Mouse (Mus musculus): ENCODE data around the gene Ccdc14.
"Not testable (repeated sequence)": the region's sequence is repeated elsewhere in the genome, so short reads cannot be mapped to it uniquely, and the experiment has no call there.

The Ccdc14 gene

GRCm38 (mm10) chr16:34690334-34691144 lies at the start of gene Ccdc14:
TSS of gene Ccdc14 (plus strand) at chr16:34690616.
- in situ Hi-C loops (cut with MboI), result no loop called here

DNA sequence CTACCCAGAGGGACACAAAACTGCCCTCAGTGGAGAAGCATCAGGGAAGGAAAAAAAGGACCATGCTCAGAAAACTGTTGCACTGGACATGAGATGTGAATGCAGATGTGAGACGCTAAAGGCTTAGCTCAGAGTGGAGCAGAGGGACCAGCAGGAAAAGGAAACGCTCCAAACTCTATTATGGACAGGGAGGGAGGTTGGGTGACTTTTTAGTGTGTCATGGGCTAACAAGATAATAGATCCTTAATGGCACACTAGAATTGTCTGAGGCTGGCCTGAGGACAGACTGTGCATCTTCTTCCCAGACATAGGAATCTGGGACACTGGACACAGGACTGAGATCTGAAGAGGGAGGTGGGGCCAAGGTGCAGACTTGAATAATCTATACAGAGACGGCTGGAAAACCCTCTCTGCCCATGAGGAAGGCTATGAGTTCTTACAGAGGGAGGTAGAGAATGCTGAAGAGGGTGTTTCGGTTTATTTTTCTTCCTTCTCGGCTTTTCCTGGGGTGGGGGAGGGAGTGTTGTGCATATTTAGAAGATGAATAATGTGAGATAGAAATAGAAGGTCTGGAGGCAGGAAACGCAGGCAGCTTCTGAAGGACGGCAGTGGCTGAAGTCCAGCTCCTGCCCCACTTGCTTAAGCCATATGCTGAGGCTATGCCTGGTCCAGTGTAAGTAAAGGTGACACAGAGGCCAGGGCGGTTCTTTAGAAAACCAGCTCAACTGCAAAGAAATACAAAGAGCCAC lies 46.7 kb upstream of the Ccdc14 start:
- in situ Hi-C loops (cut with MboI), result no loop called here

DNA sequence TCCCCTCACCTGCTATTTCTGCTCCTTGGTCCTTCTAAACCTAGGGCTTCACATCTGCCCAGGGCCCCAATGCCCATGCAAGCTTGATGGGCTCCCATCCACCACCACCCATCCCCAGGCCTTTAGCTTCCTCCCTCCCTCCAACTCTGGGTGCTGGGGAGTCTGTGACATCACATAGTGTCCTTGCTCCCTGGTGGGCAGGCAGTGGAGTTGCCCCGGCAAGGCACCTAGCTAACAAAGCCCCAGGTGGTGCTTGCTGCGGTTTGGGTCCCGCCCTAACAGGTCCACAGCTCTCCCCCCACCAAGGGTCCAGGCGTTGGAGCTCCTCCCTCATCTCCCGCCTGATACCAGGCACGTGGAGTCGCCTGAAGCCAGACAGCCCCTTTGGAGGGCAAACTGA lies 40.8 kb upstream of the Ccdc14 start, which contains the start of gene Ropn1:
Gene Ropn1 (plus strand): TSS at position 301 of the 400 bp plus-strand sequence.
- in situ Hi-C loops (cut with MboI), result no loop called here

- in situ Hi-C loops (cut with MboI), result no loop called here
Measured at GRCm38 (mm10) chr16:34653023-34653422, 37.4 kb upstream of the Ccdc14 start.

- in situ Hi-C loops (cut with MboI), result not testable (repeated sequence)
Measured at GRCm38 (mm10) chr16:34657566-34657965, 32.9 kb upstream of the Ccdc14 start.

- in situ Hi-C loops (cut with MboI), result no loop called here
Measured at GRCm38 (mm10) chr16:34657983-34658382, 32.4 kb upstream of the Ccdc14 start.

- in situ Hi-C loops (cut with MboI), result no loop called here
Measured at GRCm38 (mm10) chr16:34658388-34658787, 32.0 kb upstream of the Ccdc14 start.

GRCm38 (mm10) chr16:34664553-34664952 lies 25.9 kb upstream of the Ccdc14 start:
- in situ Hi-C loops (cut with MboI), result no loop called here

DNA sequence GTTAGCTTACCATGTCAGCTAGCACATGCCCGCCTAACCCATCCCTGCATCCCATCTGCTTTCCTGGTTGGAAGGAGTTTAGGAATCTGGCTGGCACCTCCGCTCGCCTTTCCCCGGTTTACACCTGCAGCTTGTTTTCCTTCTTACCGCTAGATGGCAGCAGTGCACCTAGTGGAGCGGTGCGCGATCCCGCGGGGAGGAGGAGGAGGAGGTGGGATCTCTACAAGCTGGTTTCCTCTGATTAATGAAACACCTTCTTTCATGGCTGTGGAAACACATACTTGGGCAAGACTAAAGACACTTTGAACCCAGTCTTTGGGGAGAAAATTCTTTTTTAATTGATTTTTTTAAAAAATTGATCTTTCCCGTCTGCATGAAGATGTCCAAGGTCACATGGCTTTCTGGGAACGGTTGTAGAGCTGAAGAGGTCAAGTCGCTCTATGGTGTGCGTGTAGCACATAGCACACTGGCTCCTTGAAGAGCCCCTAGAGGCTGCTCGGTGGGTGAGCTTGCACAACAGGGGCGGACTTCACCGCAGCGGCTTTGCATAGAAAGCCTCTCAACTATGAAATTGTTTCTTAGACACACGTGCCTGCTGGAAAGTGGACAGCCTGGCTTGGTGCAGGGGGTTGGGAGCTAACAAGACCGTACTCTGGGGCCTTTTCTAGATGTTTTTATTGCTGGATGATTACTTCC lies 23.2 kb upstream of the Ccdc14 start:
- in situ Hi-C loops (cut with MboI), result no loop called here

DNA sequence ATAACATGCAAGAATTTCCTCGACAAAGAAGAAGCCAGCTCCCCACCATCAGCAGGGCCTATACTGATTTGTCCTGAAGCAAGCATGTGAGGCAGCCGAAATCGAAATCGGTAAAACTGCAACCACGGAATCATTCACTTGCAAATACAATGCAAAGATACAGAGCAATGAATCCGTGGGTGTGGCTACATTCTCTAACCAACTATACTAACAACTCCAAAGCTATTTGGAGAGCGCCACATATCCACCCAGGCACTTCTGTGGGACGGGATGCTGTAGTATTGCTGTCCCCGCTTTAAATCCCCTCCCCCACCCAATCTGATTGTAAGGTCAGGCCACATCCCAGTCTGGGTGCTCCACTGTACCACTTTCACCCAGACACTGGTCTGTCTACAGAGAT lies 22.1 kb upstream of the Ccdc14 start:
- in situ Hi-C loops (cut with MboI), result no loop called here

DNA sequence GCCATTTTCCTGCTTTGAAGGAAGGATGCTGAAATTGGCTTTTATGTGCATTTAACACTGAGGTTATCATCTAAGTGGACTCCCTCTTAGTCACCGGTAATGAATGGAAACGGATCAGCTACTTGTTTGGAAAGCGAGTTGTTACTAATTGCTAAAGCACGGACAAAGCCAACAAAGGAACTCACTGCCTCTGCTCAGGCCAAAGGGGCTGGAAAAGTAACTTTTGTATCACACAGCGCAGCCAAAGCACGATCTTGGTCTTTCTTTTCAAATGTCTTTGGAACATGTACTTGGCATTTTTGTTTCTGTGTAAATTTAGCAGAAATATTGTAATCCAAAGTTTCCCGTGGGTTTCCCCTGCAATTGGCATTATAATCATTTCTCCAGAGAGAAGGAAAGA lies 18.4 kb upstream of the Ccdc14 start:
- in situ Hi-C loops (cut with MboI), result no loop called here

- in situ Hi-C loops (cut with MboI), result no loop called here
Measured at GRCm38 (mm10) chr16:34672822-34673221, 17.6 kb upstream of the Ccdc14 start.

- in situ Hi-C loops (cut with MboI), result no loop called here
Measured at GRCm38 (mm10) chr16:34674365-34674764, 16.1 kb upstream of the Ccdc14 start.

DNA sequence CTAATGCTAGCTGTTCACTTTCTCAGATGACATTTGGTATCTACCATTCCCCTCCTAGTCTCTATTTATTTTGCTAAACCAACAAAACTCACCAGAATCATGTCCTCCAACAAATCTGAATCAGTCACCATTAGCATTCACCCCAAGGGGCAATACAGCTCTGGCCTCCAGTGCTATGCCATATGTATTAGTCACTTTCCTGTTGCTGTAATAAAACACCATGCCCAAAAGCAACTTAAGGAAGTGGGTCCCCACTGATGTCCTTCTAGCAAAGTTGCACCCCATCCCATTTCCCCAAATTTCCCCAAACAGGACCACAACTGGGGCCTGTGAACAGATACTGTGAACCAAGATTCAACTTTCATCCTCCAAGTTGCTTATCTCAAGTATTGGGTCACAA lies 8.6 kb upstream of the Ccdc14 start:
- in situ Hi-C loops (cut with MboI), result no loop called here

DNA sequence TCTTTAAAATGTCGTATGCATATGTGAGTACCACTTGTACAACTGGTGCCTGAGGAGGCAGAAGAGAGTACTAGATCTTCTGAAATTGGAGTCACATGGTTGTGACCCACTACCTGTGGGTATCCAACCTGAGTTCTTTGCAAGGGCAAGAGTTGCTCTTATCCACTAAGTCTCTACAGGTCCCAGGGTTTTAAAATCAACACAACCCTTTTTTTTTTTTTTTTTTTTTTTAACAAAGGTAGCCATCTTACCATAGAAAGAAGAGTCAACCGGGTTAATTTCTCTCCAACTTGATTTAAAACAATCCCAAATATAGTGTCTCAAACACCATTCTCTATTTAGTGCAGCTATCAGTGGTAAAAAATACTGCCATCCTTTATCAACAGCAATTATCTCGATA lies 537 bp upstream of the Ccdc14 start:
- in situ Hi-C loops (cut with MboI), result no loop called here

GRCm38 (mm10) chr16:34691156-34691555 lies 740 bp downstream of the Ccdc14 start:
- in situ Hi-C loops (cut with MboI), result no loop called here

DNA sequence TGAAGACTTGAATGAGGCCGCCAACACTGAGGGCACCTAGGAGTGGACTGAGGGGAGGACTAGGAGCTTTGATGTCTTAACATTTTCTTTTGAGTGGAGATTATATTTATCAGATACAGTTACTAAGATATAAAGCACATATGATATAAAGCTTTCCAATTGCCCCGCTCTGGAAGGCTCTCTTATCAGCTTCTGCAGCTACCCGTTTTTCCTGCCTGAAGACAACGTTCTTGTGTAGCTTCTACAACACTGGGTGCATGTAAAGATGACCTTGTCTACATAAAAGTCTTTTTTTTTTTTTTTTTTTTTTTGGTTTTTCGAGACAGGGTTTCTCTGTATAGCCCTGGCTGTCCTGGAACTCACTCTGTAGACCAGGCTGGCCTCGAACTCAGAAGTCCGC lies 4.1 kb downstream of the Ccdc14 start:
- in situ Hi-C loops (cut with MboI), result no loop called here

GRCm38 (mm10) chr16:34698721-34699120 lies 8.3 kb downstream of the Ccdc14 start:
- in situ Hi-C loops (cut with MboI), result not testable (repeated sequence)

- in situ Hi-C loops (cut with MboI), result no loop called here
Measured at GRCm38 (mm10) chr16:34700165-34700827, 9.9 kb downstream of the Ccdc14 start.

DNA sequence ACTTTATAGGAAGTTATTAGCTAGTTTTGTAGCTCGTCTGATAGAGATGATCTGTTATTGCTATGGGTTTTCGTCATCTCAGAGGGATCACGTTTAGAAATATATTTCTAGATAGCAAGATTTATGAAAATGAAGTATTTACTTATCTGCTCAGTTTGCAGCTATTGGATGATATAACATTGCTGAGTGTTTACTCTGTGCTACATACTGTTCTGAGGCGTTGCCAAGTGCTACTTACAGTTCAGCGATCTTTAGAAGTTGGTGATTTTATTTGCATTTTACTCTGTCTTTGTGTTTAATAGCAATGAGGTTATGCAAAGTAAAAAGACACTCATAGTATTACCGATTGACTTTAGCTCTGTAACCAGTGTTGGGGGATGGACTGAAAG lies 10.4 kb downstream of the Ccdc14 start:
- in situ Hi-C loops (cut with MboI), result no loop called here

GRCm38 (mm10) chr16:34706019-34706418 lies 15.6 kb downstream of the Ccdc14 start:
- in situ Hi-C loops (cut with MboI), result no loop called here

DNA sequence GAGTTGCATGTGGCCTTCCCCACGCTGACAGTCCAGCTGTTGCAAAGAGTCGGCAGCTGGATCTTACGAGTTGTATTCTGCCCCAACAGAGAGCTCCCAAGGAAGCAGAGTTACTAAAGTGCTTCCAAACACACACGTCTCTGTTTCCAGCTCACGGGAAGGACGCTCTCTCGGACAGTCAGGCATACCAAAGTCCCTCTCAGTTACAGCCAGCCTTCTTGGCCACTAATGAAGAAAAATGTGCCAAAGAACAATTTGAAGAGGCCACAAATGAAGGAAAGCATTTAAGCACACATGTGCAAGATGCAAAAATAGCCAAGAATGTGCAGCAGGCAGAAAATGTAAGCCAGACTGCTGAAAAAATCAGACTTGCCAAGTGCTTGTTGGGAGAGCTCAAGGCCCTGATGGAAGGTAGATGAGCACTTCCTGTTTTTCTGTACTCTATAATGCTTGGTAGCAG lies 16.1 kb downstream of the Ccdc14 start:
- in situ Hi-C loops (cut with MboI), result no loop called here

Data from mature B cell (primary cell).